Mouse (Mus musculus): ENCODE data around the gene Egfr. TPM values are rescaled to one million over a fixed set of nuclear protein-coding genes. Genes with fewer than 3 reads are reported as not detected.

Gene Egfr
- polyA plus RNA-seq, 1 experiment from 2014 or later = 7.2 TPM

GRCm38 (mm10) chr11:16817336-16818034 is 65.5 kb downstream of the Egfr start:
- H3K9ac ChIP-seq = no peak overlapping the region
- no peaks in the 10 kb centered on the region for H3K4me1 ChIP-seq (replicated peaks; ENCODE audit: control insufficient read depth, insufficient read depth, low read length)
- H3K4me3 ChIP-seq (replicated peaks; ENCODE audit: low read length) = no peak overlapping the region
- H3K27ac ChIP-seq = no peak overlapping the region
- H3K9me3 ChIP-seq (ENCODE audit: control insufficient read depth, low read length) = no peaks in the 10 kb centered on the region
- no peaks in the 10 kb centered on the region for H3K36me3 ChIP-seq (replicated peaks; ENCODE audit: control insufficient read depth, insufficient read depth)
- H3K27me3 ChIP-seq (ENCODE audit: control insufficient read depth, insufficient read depth, low read length) = no peaks in the 10 kb centered on the region
- ATAC-seq (ENCODE audit: low FRiP score) (no peak), DNase-seq (ENCODE audit: low spot score) (no peak)
- WGBS = 83% methylated on average over 6 of the region's 6 CpGs
- H3K4me2 ChIP-seq (replicated peaks) = no peak overlapping the region

GRCm38 (mm10) chr11:16819424-16819823 is 67.4 kb downstream of the Egfr start:
- no peak for DNase-seq (ENCODE audit: low spot score)
- Histone ChIP-seq H3K27me3 (ENCODE audit: control insufficient read depth, insufficient read depth, low read length) (no peaks in the 10 kb centered on the region), H3K27ac (no peak overlapping the region), H3K9ac (no peak overlapping the region), H3K9me3 (ENCODE audit: control insufficient read depth, low read length) (no peaks in the 10 kb centered on the region), H3K36me3 (replicated peaks; ENCODE audit: control insufficient read depth, insufficient read depth) (no peaks in the 10 kb centered on the region), H3K4me3 (replicated peaks; ENCODE audit: low read length) (no peak overlapping the region), H3K4me2 (replicated peaks) (no peak overlapping the region), H3K4me1 (replicated peaks; ENCODE audit: control insufficient read depth, insufficient read depth, low read length) (no peaks in the 10 kb centered on the region)
- WGBS = 93% methylated on average over 1 of the region's 1 CpGs
- no peak for ATAC-seq (ENCODE audit: low FRiP score)

GRCm38 (mm10) chr11:16820138-16820537 is 68.1 kb downstream of the Egfr start:
- WGBS = 81% methylated on average over 6 of the region's 6 CpGs
- Histone ChIP-seq H3K4me3 (replicated peaks; ENCODE audit: low read length) (no peak overlapping the region), H3K27me3 (ENCODE audit: control insufficient read depth, insufficient read depth, low read length) (no peaks in the 10 kb centered on the region), H3K4me2 (replicated peaks) (no peak overlapping the region), H3K9ac (no peak overlapping the region), H3K9me3 (ENCODE audit: control insufficient read depth, low read length) (no peaks in the 10 kb centered on the region), H3K4me1 (replicated peaks; ENCODE audit: control insufficient read depth, insufficient read depth, low read length) (no peaks in the 10 kb centered on the region), H3K36me3 (replicated peaks; ENCODE audit: control insufficient read depth, insufficient read depth) (no peaks in the 10 kb centered on the region), H3K27ac (no peak overlapping the region)
- DNase-seq (ENCODE audit: low spot score) = no peak
- ATAC-seq (ENCODE audit: low FRiP score) = no peak

- H3K9ac ChIP-seq = no peak overlapping the region
- H3K9me3 ChIP-seq (ENCODE audit: control insufficient read depth, low read length) = no peaks in the 10 kb centered on the region
- no peak overlapping the region for H3K4me2 ChIP-seq (replicated peaks)
- no peak overlapping the region for H3K4me3 ChIP-seq (replicated peaks; ENCODE audit: low read length)
- no peak for DNase-seq (ENCODE audit: low spot score)
- 85% methylated on average over 6 of the region's 6 CpGs for WGBS
- no peak for ATAC-seq (ENCODE audit: low FRiP score)
- no peaks in the 10 kb centered on the region for H3K4me1 ChIP-seq (replicated peaks; ENCODE audit: control insufficient read depth, insufficient read depth, low read length)
- H3K27me3 ChIP-seq (ENCODE audit: control insufficient read depth, insufficient read depth, low read length) = no peaks in the 10 kb centered on the region
- H3K27ac ChIP-seq = no peak overlapping the region
- no peaks in the 10 kb centered on the region for H3K36me3 ChIP-seq (replicated peaks; ENCODE audit: control insufficient read depth, insufficient read depth)
Measured at GRCm38 (mm10) chr11:16821668-16822254, 69.8 kb downstream of the Egfr start.

DNA sequence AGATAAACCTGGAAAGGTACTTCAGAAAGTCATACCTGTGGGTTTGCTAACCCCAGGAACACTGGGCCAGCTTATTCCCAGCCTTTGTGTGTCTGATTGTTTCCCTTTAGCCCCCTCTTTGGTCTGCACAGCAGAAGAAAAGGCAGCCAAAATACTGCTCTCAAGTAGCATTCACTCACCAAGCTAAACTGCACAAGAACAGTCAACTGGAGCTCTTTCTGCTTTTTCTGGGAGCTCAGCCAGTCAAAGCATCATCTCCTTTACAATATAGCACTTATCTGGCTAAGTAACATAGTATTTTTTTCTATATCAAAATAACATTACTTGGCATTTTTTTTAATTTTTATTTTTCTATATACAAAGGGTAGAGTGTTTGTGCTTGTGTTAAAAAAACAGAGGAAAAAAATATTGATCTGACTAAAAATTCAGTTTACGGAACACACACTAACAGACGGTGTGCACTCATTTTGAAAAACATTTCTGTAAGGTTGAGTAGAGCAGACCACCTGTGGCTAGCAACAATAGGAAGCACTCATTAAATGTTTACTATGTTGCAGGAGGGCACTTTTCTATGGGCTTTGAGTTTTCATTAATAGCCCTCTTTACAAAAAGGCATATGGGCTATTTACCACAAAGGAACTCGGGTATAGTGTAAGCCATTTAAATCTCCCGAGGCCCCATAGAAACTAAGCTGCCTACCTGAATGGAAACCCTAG is 72.0 kb downstream of the Egfr start:
- no peak overlapping the region for H3K27ac ChIP-seq
- H3K4me1 ChIP-seq (replicated peaks; ENCODE audit: control insufficient read depth, insufficient read depth, low read length) = no peaks in the 10 kb centered on the region
- H3K27me3 ChIP-seq (ENCODE audit: control insufficient read depth, insufficient read depth, low read length) = no peaks in the 10 kb centered on the region
- no peaks in the 10 kb centered on the region for H3K9me3 ChIP-seq (ENCODE audit: control insufficient read depth, low read length)
- no peak overlapping the region for H3K9ac ChIP-seq
- no peak overlapping the region for H3K4me3 ChIP-seq (replicated peaks; ENCODE audit: low read length)
- ATAC-seq (ENCODE audit: low FRiP score) (no peak), DNase-seq (ENCODE audit: low spot score) (no peak)
- WGBS = 54% methylated on average over 4 of the region's 4 CpGs
- no peak overlapping the region for H3K4me2 ChIP-seq (replicated peaks)
- no peaks in the 10 kb centered on the region for H3K36me3 ChIP-seq (replicated peaks; ENCODE audit: control insufficient read depth, insufficient read depth)

DNA sequence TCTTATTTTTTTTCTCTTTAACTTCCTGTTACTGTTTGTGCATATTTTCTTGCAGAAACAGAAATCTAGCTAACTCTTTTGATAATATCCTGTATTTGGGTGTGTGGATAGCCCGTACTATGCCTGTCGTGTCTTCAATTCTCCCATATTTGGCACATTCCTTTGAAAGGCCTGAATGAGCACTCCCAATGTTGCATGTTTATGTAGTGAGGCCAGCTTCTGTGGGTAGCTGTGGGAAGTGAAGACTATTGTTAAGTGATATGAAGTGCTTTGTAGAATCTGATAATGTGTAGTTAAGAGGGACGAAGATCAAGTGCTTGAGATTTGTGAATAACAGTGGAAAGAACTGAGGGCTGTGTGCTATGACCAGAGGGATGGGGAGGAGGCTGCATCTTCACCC is 77.5 kb downstream of the Egfr start:
- Histone ChIP-seq H3K36me3 (replicated peaks; ENCODE audit: control insufficient read depth, insufficient read depth) (no peaks in the 10 kb centered on the region), H3K4me1 (replicated peaks; ENCODE audit: control insufficient read depth, insufficient read depth, low read length) (no peaks in the 10 kb centered on the region), H3K27me3 (ENCODE audit: control insufficient read depth, insufficient read depth, low read length) (no peaks in the 10 kb centered on the region), H3K9ac (no peak overlapping the region), H3K9me3 (ENCODE audit: control insufficient read depth, low read length) (no peaks in the 10 kb centered on the region), H3K4me3 (replicated peaks; ENCODE audit: low read length) (no peak overlapping the region), H3K27ac (no peak overlapping the region), H3K4me2 (replicated peaks) (no peak overlapping the region)
- DNase-seq (ENCODE audit: low spot score) (no peak), ATAC-seq (ENCODE audit: low FRiP score) (no peak)
- 82% methylated on average over 3 of the region's 3 CpGs for WGBS

DNA sequence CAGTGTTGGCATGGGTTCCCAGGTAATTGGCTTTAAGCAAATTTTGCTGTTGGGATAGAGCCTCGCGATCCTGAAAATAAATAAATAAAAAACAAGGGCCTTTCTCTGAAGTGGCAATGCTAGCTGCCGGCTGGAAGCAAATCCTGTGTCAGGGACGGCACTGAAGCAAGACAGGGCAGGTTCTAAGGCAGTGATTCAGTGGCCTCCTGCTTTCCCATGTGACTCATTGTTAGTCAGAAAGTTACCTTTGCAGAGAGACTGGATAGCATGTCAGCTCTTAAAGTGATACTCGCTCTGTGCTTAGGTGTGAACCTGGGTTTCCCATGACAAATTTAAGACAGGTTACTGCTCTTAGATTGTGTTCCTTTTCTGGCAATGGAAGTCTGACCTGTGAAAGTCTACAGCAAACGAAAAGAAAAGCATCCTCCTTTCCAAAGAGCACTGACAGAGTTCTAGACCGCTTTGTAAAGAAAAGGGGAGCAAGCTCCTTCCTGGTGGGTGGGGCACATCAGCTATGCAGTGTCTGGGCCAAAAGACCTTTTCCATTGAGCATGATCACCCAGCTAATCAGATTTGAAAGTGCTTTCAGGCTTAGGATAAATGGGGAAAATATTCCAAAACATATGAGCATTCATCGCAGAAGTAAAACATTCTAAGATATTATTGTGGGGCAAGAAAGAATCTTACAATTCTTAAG is 78.7 kb downstream of the Egfr start:
- Histone ChIP-seq H3K9me3 (ENCODE audit: control insufficient read depth, low read length) (no peaks in the 10 kb centered on the region), H3K4me3 (replicated peaks; ENCODE audit: low read length) (no peak overlapping the region), H3K36me3 (replicated peaks; ENCODE audit: control insufficient read depth, insufficient read depth) (no peaks in the 10 kb centered on the region), H3K4me1 (replicated peaks; ENCODE audit: control insufficient read depth, insufficient read depth, low read length) (no peaks in the 10 kb centered on the region), H3K27ac (no peak overlapping the region), H3K4me2 (replicated peaks) (no peak overlapping the region), H3K27me3 (ENCODE audit: control insufficient read depth, insufficient read depth, low read length) (no peaks in the 10 kb centered on the region), H3K9ac (no peak overlapping the region)
- ATAC-seq (ENCODE audit: low FRiP score) (no peak), DNase-seq (ENCODE audit: low spot score) (no peak)
- WGBS = 61% methylated on average over 8 of the region's 8 CpGs

- Histone ChIP-seq H3K27ac (no peak overlapping the region), H3K9me3 (ENCODE audit: control insufficient read depth, low read length) (no peaks in the 10 kb centered on the region), H3K4me3 (replicated peaks; ENCODE audit: low read length) (no peak overlapping the region), H3K4me2 (replicated peaks) (no peak overlapping the region), H3K9ac (no peak overlapping the region), H3K27me3 (ENCODE audit: control insufficient read depth, insufficient read depth, low read length) (no peaks in the 10 kb centered on the region), H3K36me3 (replicated peaks; ENCODE audit: control insufficient read depth, insufficient read depth) (no peaks in the 10 kb centered on the region), H3K4me1 (replicated peaks; ENCODE audit: control insufficient read depth, insufficient read depth, low read length) (no peaks in the 10 kb centered on the region)
- 69% methylated on average over 5 of the region's 5 CpGs for WGBS
- DNase-seq (ENCODE audit: low spot score) = peak; percentile 36
- ATAC-seq (ENCODE audit: low FRiP score) = peak; percentile 40; the same call in 1 of the 2 replicates
Measured at GRCm38 (mm10) chr11:16831974-16832464, 80.0 kb downstream of the Egfr start.

DNA sequence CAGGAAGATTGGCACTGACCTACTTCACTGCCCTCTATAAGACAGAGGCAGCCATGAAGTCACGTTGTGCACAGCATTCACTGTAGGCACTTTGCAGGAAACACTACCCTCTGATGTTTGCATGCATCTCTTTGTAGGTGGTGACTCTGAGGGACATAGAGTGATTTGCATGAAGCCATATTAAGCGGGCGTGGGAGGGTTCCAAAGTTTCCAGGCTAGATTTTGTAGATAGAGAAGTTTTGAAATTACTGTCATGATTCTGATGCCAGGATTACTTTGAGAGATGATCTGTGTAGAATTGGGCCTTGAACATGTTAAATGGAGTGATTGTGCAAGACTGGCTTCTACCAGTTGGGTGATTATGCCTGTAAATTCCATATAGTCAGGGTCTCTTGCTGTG is 86.8 kb downstream of the Egfr start:
- Histone ChIP-seq H3K4me1 (replicated peaks; ENCODE audit: control insufficient read depth, insufficient read depth, low read length) (no peaks in the 10 kb centered on the region), H3K4me2 (replicated peaks) (no peak overlapping the region), H3K27ac (no peak overlapping the region), H3K9me3 (ENCODE audit: control insufficient read depth, low read length) (no peaks in the 10 kb centered on the region), H3K36me3 (replicated peaks; ENCODE audit: control insufficient read depth, insufficient read depth) (no peaks in the 10 kb centered on the region), H3K4me3 (replicated peaks; ENCODE audit: low read length) (no peak overlapping the region), H3K27me3 (ENCODE audit: control insufficient read depth, insufficient read depth, low read length) (no peaks in the 10 kb centered on the region), H3K9ac (no peak overlapping the region)
- 94% methylated on average over 3 of the region's 3 CpGs for WGBS
- DNase-seq (ENCODE audit: low spot score) (no peak), ATAC-seq (ENCODE audit: low FRiP score) (no peak)
